30 mouse cellular contexts compared by ENCODE assay signal in genomic region chr10:119467976-119468375, GRCm38 (mm10). TPM values are rescaled to one million over a fixed set of nuclear protein-coding genes. Genes with fewer than 3 reads are reported as not detected.
"Had no signal": no experiment of that assay in that cellular context is flagged by ENCODE, and none has a peak within 500 bp of the region (broad histone marks: within the 10 kb centered on the region; RNA-seq: fewer than 3 reads in every experiment).

No protein-coding gene starts in this region.

- H3K36me3 ChIP-seq: embryonic facial prominence, embryonic 10.5 days; embryonic facial prominence, embryonic 12.5 days; embryonic facial prominence, embryonic 13.5 days; embryonic facial prominence, embryonic 15.5 days; forebrain, embryonic 12.5 days; forebrain, embryonic 15.5 days had no signal

- H3K4me1 ChIP-seq: embryonic facial prominence, embryonic 10.5 days; embryonic facial prominence, embryonic 12.5 days; embryonic facial prominence, embryonic 13.5 days; embryonic facial prominence, embryonic 15.5 days; forebrain, embryonic 12.5 days; forebrain, embryonic 13.5 days; forebrain, embryonic 15.5 days had no signal

- H3K27ac ChIP-seq: embryonic facial prominence, embryonic 10.5 days; embryonic facial prominence, embryonic 12.5 days; embryonic facial prominence, embryonic 13.5 days; embryonic facial prominence, embryonic 15.5 days; forebrain, embryonic 10.5 days; forebrain, embryonic 12.5 days; forebrain, embryonic 13.5 days; forebrain, embryonic 15.5 days; gastrocnemius, adult 2 months; heart, adult 2 months had no signal

- H3K9me3 ChIP-seq: embryonic facial prominence, embryonic 10.5 days; embryonic facial prominence, embryonic 12.5 days; embryonic facial prominence, embryonic 13.5 days; embryonic facial prominence, embryonic 15.5 days; forebrain, embryonic 10.5 days; forebrain, embryonic 12.5 days; forebrain, embryonic 13.5 days; forebrain, embryonic 15.5 days had no signal

- DNase-seq: cerebellum, adult 2 months; cerebellum, adult 8-10 months; cerebellum, adult 9-10 months; cerebellum, adult 9-11 months; cerebellum, postnatal 10 days; cerebellum, postnatal 14 days; cerebellum, postnatal 25 days; cerebellum, postnatal 36 days; embryo, embryonic 11 days; forebrain, postnatal 0 days; gastrocnemius, adult 2 months; gastrocnemius, postnatal 10 days; gastrocnemius, postnatal 14 days; gastrocnemius, postnatal 25 days; gastrocnemius, postnatal 36 days; heart, adult 18-20 months; heart, adult 2 months had no signal

- H3K27me3 ChIP-seq: embryonic facial prominence, embryonic 12.5 days; embryonic facial prominence, embryonic 13.5 days; embryonic facial prominence, embryonic 15.5 days; forebrain, embryonic 12.5 days; forebrain, embryonic 13.5 days; forebrain, embryonic 15.5 days had no signal

- H3K4me3 ChIP-seq: embryonic facial prominence, embryonic 10.5 days; embryonic facial prominence, embryonic 12.5 days; embryonic facial prominence, embryonic 13.5 days; embryonic facial prominence, embryonic 15.5 days; erythroblast, embryonic 14.5 days; forebrain, embryonic 10.5 days; forebrain, embryonic 12.5 days; forebrain, embryonic 13.5 days; forebrain, embryonic 15.5 days; gastrocnemius, adult 2 months; heart, adult 2 months had no signal

RNA-seq across cellular contexts. Expression of gene Grip1, which starts 14.3 kb away (rescaled TPM):
- total RNA-seq: common myeloid progenitor, adult 5-6 weeks; gastrocnemius, adult 18-20 months; gastrocnemius, adult 2 months; gastrocnemius, adult 8-10 months; gastrocnemius, postnatal 36 days; granulocyte monocyte progenitor cell, adult 5-6 weeks had no signal
- polyA plus RNA-seq: erythroblast, embryonic 14.5 days had no signal
